ENCODE assay signal across 12 mouse cellular contexts in the genomic region with DNA sequence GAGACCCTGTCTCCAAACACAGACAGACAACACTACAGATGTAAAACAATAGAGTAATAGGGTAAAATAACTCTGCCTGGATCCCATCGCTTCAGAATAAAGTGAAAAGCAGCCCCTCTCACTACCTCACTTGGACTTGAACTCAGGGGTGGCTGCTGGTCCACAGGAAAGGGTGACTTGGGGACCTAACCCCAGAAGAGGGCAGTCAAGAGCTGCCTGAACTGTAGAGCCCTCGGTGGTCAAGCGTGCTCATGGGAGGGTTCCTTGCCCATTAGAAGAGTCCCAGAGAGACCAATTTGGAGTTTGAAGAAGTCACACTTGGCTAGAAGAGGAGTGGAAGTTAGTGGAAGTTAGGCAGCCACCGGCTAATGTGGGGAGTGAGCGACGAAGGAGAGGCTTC. TPM values are rescaled to one million over a fixed set of nuclear protein-coding genes. Genes with fewer than 3 reads are reported as not detected.
A peak's percentile ranks its signal among the peaks of the same experiment; 100 is the strongest.
DNase-seq lines count a peak whose midpoint lies in the region; ATAC-seq and TF ChIP-seq lines count a peak whose summit lies in the region.
"Had no signal": no experiment of that assay in that cellular context is flagged by ENCODE, and none has a peak within 500 bp of the region (broad histone marks: within the 10 kb centered on the region; RNA-seq: fewer than 3 reads in every experiment).

No protein-coding gene starts in this region.

- no peak overlapping the region for H3K27ac ChIP-seq in liver, embryonic 14.5 days
- H3K27ac ChIP-seq in limb, embryonic 11.5 days (replicated peaks; ENCODE audit: low read depth, low read length) = no peak overlapping the region
- H3K27ac ChIP-seq: limb, embryonic 15.5 days; neural tube, embryonic 13.5 days had no signal

- H3K27me3 ChIP-seq in liver, embryonic 14.5 days (ENCODE audit: control insufficient read depth, insufficient read depth, low read length) = no peaks in the 10 kb centered on the region
- H3K27me3 ChIP-seq in limb, embryonic 11.5 days (ENCODE audit: control insufficient read depth, insufficient read depth, low read length) = no peaks in the 10 kb centered on the region
- H3K27me3 ChIP-seq: limb, embryonic 15.5 days; neural tube, embryonic 13.5 days had no signal

- no peak overlapping the region for H3K9ac ChIP-seq in liver, embryonic 14.5 days (replicated peaks)
- H3K9ac ChIP-seq in limb, embryonic 11.5 days (ENCODE audit: low read length) = no peak overlapping the region
- H3K9ac ChIP-seq: limb, embryonic 15.5 days; neural tube, embryonic 13.5 days had no signal

- ATAC-seq in liver, embryonic 14.5 days (ENCODE audit: insufficient read depth) = no peak
- no peak for ATAC-seq in limb, embryonic 11.5 days (ENCODE audit: insufficient number of reproducible peaks, low FRiP score, low TSS enrichment, low read depth)

- H3K4me3 ChIP-seq in liver, embryonic 14.5 days (ENCODE audit: insufficient read depth in 1 of 2, low read depth in 2 of 2, low read length in 2 of 2) = no peak overlapping the region
- no peak overlapping the region for H3K4me3 ChIP-seq in limb, embryonic 11.5 days (ENCODE audit: low read depth, low read length)
- H3K4me3 ChIP-seq: limb, embryonic 15.5 days; neural tube, embryonic 13.5 days had no signal

- peak; percentile 14 to 41 for DNase-seq in adrenal gland, postnatal 36 days
- DNase-seq in adrenal gland, adult 2 months = no peak
- no peak for DNase-seq in liver, embryonic 14.5 days (ENCODE audit: low read depth in 3 of 3, low spot score in 3 of 3)
- DNase-seq in liver (no peak), NIH3T3 (ENCODE audit: low read depth) (peak; percentile 27), MN1 (ENCODE audit: low spot score) (no peak)
- peak; percentile 46 for DNase-seq in limb, embryonic 11.5 days (ENCODE audit: low spot score)
- no peak for DNase-seq in left cerebral cortex, adult 11 months (ENCODE audit: low spot score)
- DNase-seq: gastrocnemius, postnatal 36 days; kidney, adult 8-10 months had no signal

- no peak overlapping the region for H3K4me2 ChIP-seq in liver, embryonic 14.5 days (ENCODE audit: low read depth)
- no peak overlapping the region for H3K4me2 ChIP-seq in limb, embryonic 11.5 days (ENCODE audit: low read depth, severe bottlenecking)
- H3K4me2 ChIP-seq: limb, embryonic 15.5 days; neural tube, embryonic 13.5 days had no signal

- H3K9me3 ChIP-seq in liver, embryonic 14.5 days (ENCODE audit: control insufficient read depth, low read length) = no peaks in the 10 kb centered on the region
- H3K9me3 ChIP-seq in limb, embryonic 11.5 days (ENCODE audit: control insufficient read depth, low read length) = no peaks in the 10 kb centered on the region
- H3K9me3 ChIP-seq: limb, embryonic 15.5 days; neural tube, embryonic 13.5 days had no signal

- H3K4me1 ChIP-seq in liver, embryonic 14.5 days (replicated peaks; ENCODE audit: control insufficient read depth in 2 of 2, insufficient read depth in 2 of 2, low read length in 1 of 2) = peaks cover 2 to 4% of the 10 kb centered on the region in 2 experiments; a peak in 3 of 4 replicates
- H3K4me1 ChIP-seq in limb, embryonic 11.5 days (ENCODE audit: control insufficient read depth, insufficient read depth, low read length) = no peaks in the 10 kb centered on the region
- H3K4me1 ChIP-seq: neural tube, embryonic 13.5 days had no signal

- TF ChIP-seq EP300 in liver, embryonic 14.5 days (IDR thresholded peaks at IDR 0.05; ENCODE audit: low read depth) = no peak

- 65% methylated on average over 6 of the region's 6 CpGs for WGBS in liver, embryonic 14.5 days (ENCODE audit: insufficient replicate concordance)
- WGBS in limb, embryonic 11.5 days = 64% methylated on average over 6 of the region's 6 CpGs

- TF ChIP-seq CTCF in liver, embryonic 14.5 days (IDR thresholded peaks at IDR 0.05; ENCODE audit: low read depth) = peak; percentile 71

- no peaks in the 10 kb centered on the region for H3K36me3 ChIP-seq in liver, embryonic 14.5 days (replicated peaks; ENCODE audit: control insufficient read depth, insufficient read depth, low read depth)
- no peaks in the 10 kb centered on the region for H3K36me3 ChIP-seq in limb, embryonic 11.5 days (ENCODE audit: control insufficient read depth, insufficient read depth, low read length)
- H3K36me3 ChIP-seq: limb, embryonic 15.5 days; neural tube, embryonic 13.5 days had no signal

RNA-seq across cellular contexts. Expression of gene Gm49496, which starts 15.6 kb away (rescaled TPM):
- total RNA-seq in adrenal gland, postnatal 36 days (2021) = not detected
- not detected for total RNA-seq in adrenal gland, adult 2 months (2021)
- polyA plus RNA-seq in adrenal gland, adult 2 months (2012; rRNA removed) = not detected in 2 replicates
- 0.06 and 0.08 TPM in 2 replicates for polyA plus RNA-seq in liver, embryonic 14.5 days (2012; rRNA removed)
- not detected in 2 replicates for polyA plus RNA-seq in liver, embryonic 14.5 days (2014; fragmentation: Nextera tagmentation; extraction: Ambion mirVana)
- polyA plus RNA-seq in limb, embryonic 11.5 days (2014; fragmentation: Nextera tagmentation; extraction: Ambion mirVana) = not detected in 2 replicates
- total RNA-seq: gastrocnemius, postnatal 36 days had no signal
- polyA plus RNA-seq: limb, embryonic 15.5 days; neural tube, embryonic 13.5 days had no signal

RNA-seq across cellular contexts. Expression of gene Gpbp1, which starts 44.2 kb away (rescaled TPM):
- 10 to 100 TPM; 78.1 to 95.5 TPM for total RNA-seq in adrenal gland, postnatal 36 days (2021)
- total RNA-seq in adrenal gland, adult 2 months (2021) = 100 to 1,000 TPM in 1 of 2 experiments, 10 to 100 TPM in 1; 64.8 to 108 TPM
- 0.32 and 0.44 TPM in 2 replicates for polyA plus RNA-seq in adrenal gland, adult 2 months (2012; rRNA removed)
- polyA plus RNA-seq in liver, embryonic 14.5 days (2012; rRNA removed) = 8.3 and 19.2 TPM in 2 replicates
- polyA plus RNA-seq in liver, embryonic 14.5 days (2014; fragmentation: Nextera tagmentation; extraction: Ambion mirVana) = 36.2 and 38.2 TPM in 2 replicates
- 127 and 131 TPM in 2 replicates for polyA plus RNA-seq in limb, embryonic 11.5 days (2014; fragmentation: Nextera tagmentation; extraction: Ambion mirVana)

RNA-seq across cellular contexts. Expression of gene Gm10198, which starts 58.5 kb away (rescaled TPM):
- total RNA-seq in adrenal gland, postnatal 36 days (2021) = not detected
- not detected for total RNA-seq in adrenal gland, adult 2 months (2021)
- polyA plus RNA-seq in adrenal gland, adult 2 months (2012; rRNA removed) = not detected in 2 replicates
- polyA plus RNA-seq in liver, embryonic 14.5 days (2012; rRNA removed) = not detected in 2 replicates
- polyA plus RNA-seq in liver, embryonic 14.5 days (2014; fragmentation: Nextera tagmentation; extraction: Ambion mirVana) = not detected in 2 replicates
- not detected in 2 replicates for polyA plus RNA-seq in limb, embryonic 11.5 days (2014; fragmentation: Nextera tagmentation; extraction: Ambion mirVana)
- total RNA-seq: gastrocnemius, postnatal 36 days had no signal
- polyA plus RNA-seq: limb, embryonic 15.5 days; neural tube, embryonic 13.5 days had no signal

Comparison
In these comparisons a context has a peak if more than half of its experiments do, and no peak if none do; other contexts are left out.
1. DNase-seq: peak in adrenal gland, postnatal 36 days (2 of 2), NIH3T3 (single experiment) and limb, embryonic 11.5 days (single experiment); none in adrenal gland, adult 2 months (single experiment), liver, embryonic 14.5 days (0 of 3), liver (single experiment), left cerebral cortex, adult 11 months (single experiment) and MN1 (single experiment).